Mouse (Mus musculus) embryo, embryonic 10 days (tissue): ENCODE measurements around the gene Ccdc83.

Experiments used
- DNase-seq: peaks from one replicate; pipeline ENCODE4 v3.0.0-alpha.2; 2015; ENCODE audit warnings: low spot score

Ccdc83 gene

GRCm38 (mm10) chr7:90259899-90260298 lies 5.7 kb downstream of the Ccdc83 start:
- no peak for DNase-seq

- no peak for DNase-seq
These were observed 6.9 kb downstream of the Ccdc83 start for GRCm38 (mm10) chr7:90258701-90259100.

DNA sequence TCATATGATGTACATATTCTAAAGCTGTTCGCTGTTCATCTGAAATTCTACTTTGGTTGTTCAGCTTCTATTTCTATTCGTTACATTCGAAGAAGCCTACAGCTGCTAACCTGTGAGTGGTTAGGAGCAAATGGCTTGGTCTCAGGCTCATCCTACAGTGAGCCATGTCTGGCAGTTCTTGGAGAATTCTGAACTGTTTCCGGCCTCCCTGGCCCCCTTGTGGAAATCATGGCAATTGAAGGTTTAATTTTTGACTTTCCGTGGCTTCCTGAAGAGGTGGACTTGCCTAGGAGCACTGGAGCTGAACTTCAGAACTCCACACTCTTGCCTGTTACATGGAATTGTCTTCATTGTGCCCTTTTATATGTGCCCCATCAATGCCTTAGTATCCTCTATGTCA lies 12.6 kb downstream of the Ccdc83 start:
- DNase-seq = no peak

DNA sequence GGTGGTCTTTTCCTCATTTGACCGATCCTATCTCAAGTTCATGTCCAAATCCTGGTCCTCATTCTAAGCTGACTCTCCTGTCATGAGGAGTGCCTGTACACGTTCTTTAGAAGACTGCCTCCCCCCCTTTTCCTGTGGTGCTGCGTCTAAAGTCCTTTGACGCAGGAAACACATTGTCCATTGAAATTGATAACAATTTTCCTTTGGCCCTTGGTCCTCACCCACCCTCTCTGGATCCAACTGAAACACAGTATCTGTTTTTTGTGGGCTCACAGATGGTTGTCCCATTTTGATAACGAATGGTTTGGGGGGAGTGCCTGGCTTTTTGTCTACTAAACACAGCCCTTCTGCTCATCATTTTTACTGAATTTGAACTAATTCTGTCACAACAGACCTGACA lies 21.9 kb downstream of the Ccdc83 start:
- no peak for DNase-seq

DNA sequence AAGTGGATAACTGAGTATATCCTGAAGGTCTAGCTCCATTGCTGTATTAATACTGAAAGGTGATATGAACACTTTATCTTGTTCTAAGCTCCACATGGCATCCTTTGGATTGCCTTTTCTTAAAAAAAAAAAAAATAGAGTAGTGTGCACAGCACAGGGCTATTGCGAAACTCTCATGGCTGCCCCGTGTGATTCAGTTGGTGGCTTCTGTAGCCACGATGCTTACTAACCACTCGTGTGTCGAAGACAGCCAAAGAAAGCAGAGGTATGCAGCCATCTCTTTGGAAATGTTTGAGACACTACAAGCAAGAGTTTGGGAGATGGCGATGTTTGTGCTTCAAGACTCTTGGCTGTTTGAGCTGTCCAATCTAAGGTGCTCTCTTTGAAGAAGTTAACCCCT lies 22.4 kb downstream of the Ccdc83 start:
- no peak for DNase-seq

GRCm38 (mm10) chr7:90236289-90236905 lies 29.2 kb downstream of the Ccdc83 start:
- DNase-seq = no peak

- DNase-seq = no peak
These were observed 31.7 kb downstream of the Ccdc83 start for GRCm38 (mm10) chr7:90233921-90234320.

DNA sequence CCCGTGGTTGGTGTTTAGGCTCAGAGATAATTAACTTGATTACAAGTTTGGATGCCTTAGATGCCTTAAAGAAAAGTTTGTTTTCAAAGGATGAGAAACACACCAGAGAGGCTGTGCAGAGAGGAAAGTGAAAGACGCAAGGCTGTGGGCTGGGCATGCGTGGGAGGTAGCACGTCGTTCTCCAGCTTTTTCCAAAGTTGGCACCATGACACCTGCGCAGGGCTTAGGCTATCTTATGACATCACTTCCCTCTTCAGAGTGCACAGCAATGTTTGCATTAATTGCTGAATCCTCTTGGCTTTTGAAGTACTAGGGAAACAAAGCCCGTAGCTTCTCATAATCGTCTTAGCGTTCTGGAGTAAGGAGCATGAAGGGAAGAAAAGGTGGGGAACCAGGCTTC lies 34.1 kb downstream of the Ccdc83 start:
- DNase-seq = no peak

- peak; percentile 39 for DNase-seq
These were observed 36.7 kb downstream of the Ccdc83 start for GRCm38 (mm10) chr7:90228884-90229283.

DNA sequence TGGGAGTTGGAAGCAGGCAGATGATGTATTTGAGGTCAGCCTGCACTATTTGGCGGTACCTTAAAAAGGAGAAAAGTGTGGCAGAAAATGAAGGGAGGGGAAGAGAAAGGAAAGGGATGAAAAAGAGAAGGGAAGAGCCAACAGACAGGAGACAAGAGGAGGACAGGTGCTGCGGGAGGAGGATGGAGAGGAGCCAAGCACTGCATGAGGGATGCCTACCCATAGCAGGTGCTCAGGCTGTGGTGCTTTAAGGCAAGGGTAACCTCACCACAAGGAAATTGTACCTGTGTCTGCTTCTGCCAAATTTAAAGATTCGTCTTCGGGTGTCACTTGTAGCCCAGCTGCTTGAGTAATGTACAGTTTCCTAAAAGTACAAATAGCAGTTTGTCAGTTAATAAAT lies 37.5 kb downstream of the Ccdc83 start:
- no peak for DNase-seq

GRCm38 (mm10) chr7:90221487-90221886 lies 44.1 kb downstream of the Ccdc83 start:
- no peak for DNase-seq

DNA sequence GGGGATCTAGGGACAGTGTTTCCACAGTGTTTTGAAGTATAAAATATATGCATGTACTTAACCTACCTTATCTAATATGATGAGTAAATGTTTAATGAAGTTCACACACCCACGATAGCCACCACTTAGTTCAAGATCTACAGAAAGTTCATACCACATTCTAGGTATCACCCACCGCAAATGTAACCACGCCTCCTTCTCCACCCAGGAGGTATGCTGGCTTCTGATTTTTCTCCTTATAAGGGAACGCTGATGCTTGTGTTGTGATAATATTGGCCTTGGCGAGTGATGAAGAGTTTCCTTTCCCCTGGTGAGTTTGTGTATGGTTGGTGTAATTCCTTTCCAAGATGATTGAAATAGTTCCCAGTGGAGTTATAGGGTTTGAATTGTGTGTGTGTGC lies 47.5 kb downstream of the Ccdc83 start:
- DNase-seq = no peak

DNA sequence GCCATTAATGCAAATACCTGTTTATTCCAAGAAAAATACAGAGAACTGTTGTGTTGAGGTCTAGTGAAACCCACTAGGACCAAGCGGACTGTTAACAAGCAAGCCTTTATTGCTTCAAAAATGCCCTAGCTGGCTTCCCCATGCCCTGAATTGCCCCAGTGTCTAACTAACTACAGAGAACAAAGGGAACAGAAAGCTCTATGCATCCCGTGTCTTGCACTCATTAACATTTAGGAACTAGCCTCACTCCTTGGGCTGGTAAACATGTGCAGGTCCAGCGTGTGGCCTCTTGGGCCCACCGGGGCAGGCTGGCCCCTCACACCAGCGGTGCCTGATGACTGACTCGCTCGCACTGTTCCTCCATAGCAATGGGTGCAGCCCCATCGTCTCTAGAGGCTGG lies 49.1 kb downstream of the Ccdc83 start:
- DNase-seq = no peak

- no peak for DNase-seq
These were observed 54.6 kb downstream of the Ccdc83 start for GRCm38 (mm10) chr7:90210947-90211346.

GRCm38 (mm10) chr7:90210116-90210515 lies 55.5 kb downstream of the Ccdc83 start:
- DNase-seq = no peak

DNA sequence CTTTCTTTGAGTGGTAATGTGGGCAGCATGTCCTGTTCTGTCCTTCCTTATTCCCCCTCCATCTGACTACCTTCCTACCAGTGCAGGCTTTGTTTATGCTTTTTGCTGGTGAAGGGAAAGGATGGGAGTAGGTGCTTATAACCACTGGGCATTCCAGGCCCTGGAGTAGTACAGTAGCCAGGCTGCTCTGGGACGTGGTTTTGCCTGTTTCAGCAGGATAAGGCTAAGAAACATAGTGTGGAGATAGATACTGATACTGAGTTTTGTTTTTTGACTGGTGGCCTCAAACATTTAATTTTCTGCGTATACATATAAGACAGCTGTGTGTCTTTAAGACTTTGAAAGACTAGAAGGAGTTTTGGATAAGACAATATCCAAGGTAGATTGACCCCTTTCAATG lies 61.7 kb downstream of the Ccdc83 start:
- no peak for DNase-seq

GRCm38 (mm10) chr7:90201877-90202465 lies 63.6 kb downstream of the Ccdc83 start:
- DNase-seq = no peak

GRCm38 (mm10) chr7:90200251-90200650 lies 65.3 kb downstream of the Ccdc83 start:
- no peak for DNase-seq

DNA sequence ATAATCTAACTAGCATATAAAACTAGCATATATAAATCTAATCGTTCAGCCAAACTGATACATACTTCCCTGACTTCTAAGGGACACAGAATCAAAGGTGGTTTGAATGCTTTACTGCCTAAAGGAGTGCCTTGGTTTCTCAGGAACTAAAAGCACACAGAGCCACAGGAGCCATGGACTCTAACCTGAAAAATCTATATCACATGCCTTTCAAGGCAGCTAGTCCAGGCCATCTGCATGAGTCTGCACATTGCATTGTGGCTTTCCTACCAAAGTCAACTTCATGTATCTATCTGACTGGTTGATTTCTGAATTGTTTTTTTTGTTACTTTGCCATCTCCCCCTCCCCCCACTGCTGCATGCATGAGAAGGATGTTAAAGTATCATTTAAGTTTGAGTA lies 84.9 kb downstream of the Ccdc83 start:
- DNase-seq = no peak

GRCm38 (mm10) chr7:90175576-90175975 lies 90.0 kb downstream of the Ccdc83 start:
- DNase-seq = no peak
